ENCODE assay signal across 8 mouse cellular contexts in the genomic region with DNA sequence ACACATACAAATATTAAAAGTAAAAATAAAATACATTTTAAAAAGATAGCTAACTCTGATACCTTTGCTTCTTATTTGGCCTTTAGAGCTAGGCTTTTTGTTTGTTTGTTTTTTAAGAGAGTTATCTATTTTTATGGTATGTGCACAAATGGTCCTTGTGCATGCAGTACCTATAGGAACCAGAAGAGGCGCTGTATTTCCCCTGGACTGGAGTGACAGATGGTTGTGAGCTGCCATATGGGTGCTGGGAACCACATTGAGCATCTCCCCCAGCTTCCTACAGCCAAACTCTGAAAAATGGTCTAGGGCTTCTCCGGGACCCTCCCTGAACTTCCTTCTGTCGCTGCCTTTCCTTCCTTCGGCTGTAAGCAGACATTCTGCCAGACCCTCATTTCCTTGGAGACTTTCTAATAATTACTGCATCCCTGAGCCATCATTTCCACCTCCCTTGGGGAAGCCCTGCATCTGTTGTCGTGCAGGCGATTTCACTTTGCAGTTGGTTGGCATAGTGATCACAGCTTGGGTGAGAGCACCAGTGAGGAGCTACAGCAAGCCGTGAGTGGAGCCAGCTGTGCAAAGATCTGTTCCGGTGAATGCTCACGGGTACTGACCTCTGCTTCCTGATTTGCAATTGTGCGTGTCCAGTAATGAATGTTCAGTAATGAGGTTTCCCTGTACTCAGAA. TPM values are rescaled to one million over a fixed set of nuclear protein-coding genes. Genes with fewer than 3 reads are reported as not detected.
A peak's percentile ranks its signal among the peaks of the same experiment; 100 is the strongest.
DNase-seq lines count a peak whose midpoint lies in the region; ATAC-seq and TF ChIP-seq lines count a peak whose summit lies in the region.

No protein-coding gene starts in this region.

- H3K27me3 ChIP-seq in MEL (ENCODE audit: control insufficient read depth in 1 of 2, insufficient read depth in 2 of 2, low read length in 2 of 2) = no peaks in the 10 kb centered on the region
- no peaks in the 10 kb centered on the region for H3K27me3 ChIP-seq in hindbrain, embryonic 15.5 days

- no peaks in the 10 kb centered on the region for H3K4me1 ChIP-seq in MEL (ENCODE audit: control insufficient read depth in 1 of 2, insufficient read depth in 2 of 2, low read length in 2 of 2)
- H3K4me1 ChIP-seq in hindbrain, embryonic 15.5 days (replicated peaks) = peaks cover 12% of the 10 kb centered on the region

- TF ChIP-seq EP300 in MEL (IDR thresholded peaks at IDR 0.05; ENCODE audit: low read depth in 1 of 2, low read length in 2 of 2) = no peak

- 0 out of 2 replicates have a peak overlapping the region, but pooled peaks have one; percentile 10 for H3K4me2 ChIP-seq in hindbrain, embryonic 15.5 days

- H3K27ac ChIP-seq in MEL (ENCODE audit: control insufficient read depth, low read depth, low read length) = no peak overlapping the region
- H3K27ac ChIP-seq in hindbrain, embryonic 15.5 days (replicated peaks) = peak overlapping the region; percentile 64; the same call in 1 of the 2 replicates

- 32% methylated on average over 10 of the region's 10 CpGs for WGBS in hindbrain, embryonic 15.5 days

- ATAC-seq in hindbrain, embryonic 15.5 days (ENCODE audit: low FRiP score, low read depth) = peak; percentile 78; the same call in 1 of the 2 replicates

- TF ChIP-seq POLR2A in MEL (IDR thresholded peaks at IDR 0.05; ENCODE audit: control insufficient read depth in 1 of 2, insufficient read depth in 1 of 2, low read depth in 1 of 2, low read length in 2 of 2, poor library complexity in 1 of 2) = no peak

- no peaks in the 10 kb centered on the region for H3K79me2 ChIP-seq in MEL (ENCODE audit: control insufficient read depth, insufficient read depth, low read length, poor library complexity)

- no peak overlapping the region for H3K9ac ChIP-seq in MEL (ENCODE audit: control insufficient read depth, low read depth, low read length, poor library complexity, severe bottlenecking)
- no peak overlapping the region for H3K9ac ChIP-seq in hindbrain, embryonic 15.5 days

- peak in 1 of 3 experiments; percentile 48; a peak in 3 of 6 replicates for TF ChIP-seq CTCF in MEL (IDR thresholded peaks at IDR 0.05 in 2 of 3, conservative IDR thresholded peaks at IDR 0.05 in 1 of 3; ENCODE audit: control insufficient read depth in 1 of 3, insufficient read depth in 1 of 3, low read depth in 2 of 3, low read length in 3 of 3, poor library complexity in 1 of 3, severe bottlenecking in 1 of 3)

- H3K9me3 ChIP-seq in MEL (replicated peaks; ENCODE audit: insufficient read depth, low read length) = no peaks in the 10 kb centered on the region
- H3K9me3 ChIP-seq in hindbrain, embryonic 15.5 days = 0 out of 2 replicates have a peak, but pooled peaks cover 3% of the 10 kb centered on the region

- TF ChIP-seq RAD21 in MEL (IDR thresholded peaks at IDR 0.05; ENCODE audit: low read depth, low read length) = no peak

- no peaks in the 10 kb centered on the region for H3K36me3 ChIP-seq in MEL (ENCODE audit: control insufficient read depth in 1 of 2, insufficient read depth in 2 of 2, low read length in 2 of 2)
- H3K36me3 ChIP-seq in hindbrain, embryonic 15.5 days = no peaks in the 10 kb centered on the region

- no peak overlapping the region for H3K4me3 ChIP-seq in MEL (ENCODE audit: control insufficient read depth in 1 of 2, insufficient read depth in 1 of 2, low read depth in 2 of 2, low read length in 2 of 2)
- H3K4me3 ChIP-seq in hindbrain, embryonic 15.5 days = no peak overlapping the region

- peak; percentile 58 for DNase-seq in heart, adult 11 months
- no peak for DNase-seq in heart, adult 8-10 months (ENCODE audit: low spot score)
- DNase-seq in MEL (ENCODE audit: low read depth, low spot score) = peak; percentile 9
- peak; percentile 21 to 37 for DNase-seq in layer of hippocampus, postnatal 36 days
- no peak for DNase-seq in thymus, postnatal 25 days
- DNase-seq in cerebellum, postnatal 25 days = no peak
- DNase-seq in left cerebral cortex, adult 11 months (ENCODE audit: low spot score) = no peak

TF ChIP-seq in MEL, 35 proteins besides CTCF, POLR2A, EP300 and RAD21:
- no peak for TF ChIP-seq ZNF384 (IDR thresholded peaks at IDR 0.05; ENCODE audit: low read depth, low read length)
- TF ChIP-seq MYC (IDR thresholded peaks at IDR 0.05; ENCODE audit: low read depth, low read length) = no peak
- no peak for TF ChIP-seq CHD1 (IDR thresholded peaks at IDR 0.05; ENCODE audit: low read depth, low read length)
- no peak for TF ChIP-seq USF2 (IDR thresholded peaks at IDR 0.05; ENCODE audit: borderline replicate concordance in 1 of 2, insufficient read depth in 1 of 2, low read depth in 1 of 2, low read length in 2 of 2)
- no peak for TF ChIP-seq GABPA (IDR thresholded peaks at IDR 0.05; ENCODE audit: low read depth, low read length)
- TF ChIP-seq CHD2 (IDR thresholded peaks at IDR 0.05; ENCODE audit: low read length) = no peak
- TF ChIP-seq ELF1 (IDR thresholded peaks at IDR 0.05; ENCODE audit: low read depth, low read length) = no peak
- no peak for TF ChIP-seq NRF1 (IDR thresholded peaks at IDR 0.05; ENCODE audit: insufficient read depth, low read depth, low read length, poor library complexity, severe bottlenecking)
- no peak for TF ChIP-seq TCF12 (IDR thresholded peaks at IDR 0.05; ENCODE audit: low read depth, low read length)
- no peak for TF ChIP-seq ETS1 (IDR thresholded peaks at IDR 0.05; ENCODE audit: low read depth, low read length)
- TF ChIP-seq ZMIZ1 (IDR thresholded peaks at IDR 0.05; ENCODE audit: low read depth, low read length) = no peak
- TF ChIP-seq MYB (IDR thresholded peaks at IDR 0.05; ENCODE audit: low read depth, low read length) = no peak
- no peak for TF ChIP-seq BHLHE40 (IDR thresholded peaks at IDR 0.05; ENCODE audit: borderline replicate concordance, low read depth, low read length)
- no peak for TF ChIP-seq SMC3 (IDR thresholded peaks at IDR 0.05; ENCODE audit: low read depth, low read length)
- no peak for TF ChIP-seq ZKSCAN1 (IDR thresholded peaks at IDR 0.05; ENCODE audit: low read depth, low read length)
- TF ChIP-seq HCFC1 (IDR thresholded peaks at IDR 0.05; ENCODE audit: low read depth, low read length) = no peak

RNA-seq across cellular contexts. Expression of gene Scn11a, which starts 27.2 kb away (rescaled TPM):
- total RNA-seq in heart, adult 8-10 months (2022) = under 1 TPM in 1 of 4 experiments, not detected in 3; 0.09 TPM
- 0.04 and 0.10 TPM in 2 replicates for total RNA-seq in MEL (2012; rRNA removed)
- under 1 TPM in 1 of 2 experiments, not detected in 1; 0.15 TPM for polyA plus RNA-seq in MEL (2012; ENCODE audit: insufficient read depth in 1 of 2, insufficient read length in 2 of 2, low read depth in 1 of 2, low replicate concordance in 2 of 2, missing spikeins in 1 of 2)
- polyA plus RNA-seq in hindbrain, embryonic 15.5 days (2015; fragmentation: Nextera tagmentation; extraction: Ambion mirVana) = 0.29 and 0.52 TPM in 2 replicates
- total RNA-seq in layer of hippocampus, postnatal 36 days (2021) = not detected

RNA-seq across cellular contexts. Expression of gene Wdr48, which starts 42.2 kb away (rescaled TPM):
- 10 to 100 TPM; 22.3 to 25.9 (median 23.6) TPM for total RNA-seq in heart, adult 8-10 months (2022)
- total RNA-seq in MEL (2012; rRNA removed) = 31.0 and 34.1 TPM in 2 replicates
- 10 to 100 TPM in 1 of 2 experiments, not detected in 1; 40.5 TPM for polyA plus RNA-seq in MEL (2012; ENCODE audit: insufficient read depth in 1 of 2, insufficient read length in 2 of 2, low read depth in 1 of 2, low replicate concordance in 2 of 2, missing spikeins in 1 of 2)
- polyA plus RNA-seq in hindbrain, embryonic 15.5 days (2015; fragmentation: Nextera tagmentation; extraction: Ambion mirVana) = 64.3 and 65.4 TPM in 2 replicates
- 10 to 100 TPM; 69.2 to 79.7 TPM for total RNA-seq in layer of hippocampus, postnatal 36 days (2021)

Comparison
In these comparisons a context has a peak if more than half of its experiments do, and no peak if none do; other contexts are left out.
1. DNase-seq: peak in heart, adult 11 months (single experiment), MEL (single experiment) and layer of hippocampus, postnatal 36 days (2 of 2); none in heart, adult 8-10 months (single experiment), thymus, postnatal 25 days (single experiment), cerebellum, postnatal 25 days (0 of 2) and left cerebral cortex, adult 11 months (single experiment).